Mouse (Mus musculus): ENCODE results near the gene Pik3cb. TPM values are rescaled to one million over a fixed set of nuclear protein-coding genes. Genes with fewer than 3 reads are reported as not detected.
A peak's percentile ranks its signal among the peaks of the same experiment; 100 is the strongest.

The Pik3cb gene
- polyA plus RNA-seq, 1 experiment from 2014 or later, result 1.8 TPM

DNA sequence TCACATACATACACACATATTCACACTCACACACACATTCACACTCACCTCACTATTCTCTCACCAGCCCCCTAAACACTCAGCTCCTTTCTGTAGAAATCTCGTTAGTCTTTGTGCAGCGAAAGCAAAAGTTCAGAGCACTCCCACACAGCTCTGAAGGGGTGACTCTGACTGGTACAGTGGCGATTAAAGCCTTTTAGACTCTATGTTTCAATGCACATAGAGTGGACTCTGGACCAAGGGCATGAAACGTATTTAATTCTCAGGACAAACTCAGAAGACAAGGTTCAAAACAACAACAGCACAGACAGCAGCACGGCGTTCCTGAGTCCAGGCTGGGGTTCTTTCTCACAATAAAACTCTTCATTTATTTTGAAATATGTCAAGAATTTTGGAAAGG is 122.7 kb downstream of the Pik3cb start:
- no peaks in the 10 kb centered on the region for H3K4me1 ChIP-seq (ENCODE audit: control insufficient read depth, low read depth, low read length)
- H3K4me2 ChIP-seq (ENCODE audit: low read depth, low read length), result no peak overlapping the region
- H3K4me3 ChIP-seq (ENCODE audit: low read depth, low read length), result no peak overlapping the region
- no peak for ATAC-seq (ENCODE audit: low read depth)
- no peaks in the 10 kb centered on the region for H3K9me3 ChIP-seq (replicated peaks; ENCODE audit: control insufficient read depth, low read length)
- no peak overlapping the region for H3K9ac ChIP-seq (ENCODE audit: low read depth, low read length)
- 68% methylated on average over 6 of the region's 6 CpGs for WGBS (ENCODE audit: insufficient replicate concordance)
- H3K36me3 ChIP-seq (ENCODE audit: control insufficient read depth, insufficient read depth), result no peaks in the 10 kb centered on the region
- no peaks in the 10 kb centered on the region for H3K27me3 ChIP-seq (ENCODE audit: control insufficient read depth, insufficient read depth, low read depth, low read length)
- H3K27ac ChIP-seq (ENCODE audit: low read length), result no peak overlapping the region

DNA sequence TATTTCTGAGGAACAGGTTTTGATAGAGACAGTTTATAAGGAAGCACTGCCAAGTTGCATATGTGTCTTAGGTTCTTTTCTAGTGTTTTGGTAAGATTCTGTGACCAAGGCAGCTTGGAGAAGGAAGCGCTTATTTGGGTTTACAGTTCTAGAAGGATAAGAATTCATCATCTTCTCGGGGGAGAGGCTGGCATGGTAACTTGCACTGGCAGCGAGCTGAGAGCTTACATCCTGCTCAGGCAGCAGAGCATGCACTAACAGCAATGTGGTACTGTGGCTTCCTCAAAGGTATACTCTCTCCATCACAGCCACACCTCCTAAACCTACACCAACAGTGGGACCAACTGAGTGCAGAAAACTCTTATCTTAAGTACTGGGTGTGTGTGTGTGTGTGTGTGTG is 123.7 kb downstream of the Pik3cb start:
- Histone ChIP-seq H3K9ac (ENCODE audit: low read depth, low read length) (no peak overlapping the region), H3K9me3 (replicated peaks; ENCODE audit: control insufficient read depth, low read length) (no peaks in the 10 kb centered on the region), H3K4me3 (ENCODE audit: low read depth, low read length) (no peak overlapping the region), H3K27ac (ENCODE audit: low read length) (no peak overlapping the region), H3K27me3 (ENCODE audit: control insufficient read depth, insufficient read depth, low read depth, low read length) (no peaks in the 10 kb centered on the region), H3K4me1 (ENCODE audit: control insufficient read depth, low read depth, low read length) (no peaks in the 10 kb centered on the region), H3K4me2 (ENCODE audit: low read depth, low read length) (no peak overlapping the region), H3K36me3 (ENCODE audit: control insufficient read depth, insufficient read depth) (no peaks in the 10 kb centered on the region)
- WGBS (ENCODE audit: insufficient replicate concordance), result 41% methylated on average over 3 of the region's 3 CpGs
- ATAC-seq (ENCODE audit: low read depth), result no peak

DNA sequence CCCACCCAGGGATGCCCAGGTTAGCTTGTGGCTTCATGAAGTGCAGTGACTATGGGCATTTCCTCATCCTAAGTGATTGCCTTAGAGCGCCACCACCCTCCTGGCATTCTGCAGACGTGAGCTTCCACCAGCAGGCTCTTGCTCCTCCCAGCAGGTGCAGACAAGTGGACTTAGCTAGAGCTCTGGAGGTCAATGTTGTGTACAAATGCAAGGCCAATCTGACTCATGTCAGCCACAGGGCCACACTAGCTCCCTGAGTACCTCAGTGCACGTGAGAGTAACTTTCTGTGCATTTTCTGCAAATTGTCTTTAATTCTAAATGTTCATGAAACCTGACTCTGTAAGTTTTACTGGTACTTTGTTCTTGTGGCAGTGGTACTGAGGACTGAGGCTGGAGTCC is 124.1 kb downstream of the Pik3cb start:
- H3K9ac ChIP-seq (ENCODE audit: low read depth, low read length), result no peak overlapping the region

DNA sequence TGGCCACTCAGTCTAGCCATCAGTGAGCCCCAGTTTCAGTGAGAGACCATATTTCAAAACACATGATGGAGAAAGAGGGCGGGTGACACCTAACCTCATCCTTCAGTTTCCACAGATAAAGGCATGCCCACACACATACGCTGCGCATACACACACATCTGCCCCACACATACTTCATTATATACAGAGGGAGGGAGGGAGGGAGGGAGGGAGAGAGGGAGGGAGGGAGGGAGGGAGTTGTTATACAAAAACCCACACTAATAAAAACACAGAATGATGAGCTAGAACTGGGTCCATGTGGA is 130.6 kb downstream of the Pik3cb start:
- Histone ChIP-seq H3K27ac (ENCODE audit: low read length) (no peak overlapping the region), H3K4me3 (ENCODE audit: low read depth, low read length) (no peak overlapping the region)

More for the DNA sequence above, 124.1 kb downstream of the Pik3cb start:
- Histone ChIP-seq H3K4me2 (ENCODE audit: low read depth, low read length) (no peak overlapping the region), H3K4me3 (ENCODE audit: low read depth, low read length) (no peak overlapping the region), H3K27ac (ENCODE audit: low read length) (no peak overlapping the region), H3K27me3 (ENCODE audit: control insufficient read depth, insufficient read depth, low read depth, low read length) (no peaks in the 10 kb centered on the region), H3K4me1 (ENCODE audit: control insufficient read depth, low read depth, low read length) (no peaks in the 10 kb centered on the region), H3K36me3 (ENCODE audit: control insufficient read depth, insufficient read depth) (no peaks in the 10 kb centered on the region), H3K9me3 (replicated peaks; ENCODE audit: control insufficient read depth, low read length) (no peaks in the 10 kb centered on the region)
- no peak for ATAC-seq (ENCODE audit: low read depth)
- WGBS (ENCODE audit: insufficient replicate concordance), result 46% methylated on average over 3 of the region's 3 CpGs

DNA sequence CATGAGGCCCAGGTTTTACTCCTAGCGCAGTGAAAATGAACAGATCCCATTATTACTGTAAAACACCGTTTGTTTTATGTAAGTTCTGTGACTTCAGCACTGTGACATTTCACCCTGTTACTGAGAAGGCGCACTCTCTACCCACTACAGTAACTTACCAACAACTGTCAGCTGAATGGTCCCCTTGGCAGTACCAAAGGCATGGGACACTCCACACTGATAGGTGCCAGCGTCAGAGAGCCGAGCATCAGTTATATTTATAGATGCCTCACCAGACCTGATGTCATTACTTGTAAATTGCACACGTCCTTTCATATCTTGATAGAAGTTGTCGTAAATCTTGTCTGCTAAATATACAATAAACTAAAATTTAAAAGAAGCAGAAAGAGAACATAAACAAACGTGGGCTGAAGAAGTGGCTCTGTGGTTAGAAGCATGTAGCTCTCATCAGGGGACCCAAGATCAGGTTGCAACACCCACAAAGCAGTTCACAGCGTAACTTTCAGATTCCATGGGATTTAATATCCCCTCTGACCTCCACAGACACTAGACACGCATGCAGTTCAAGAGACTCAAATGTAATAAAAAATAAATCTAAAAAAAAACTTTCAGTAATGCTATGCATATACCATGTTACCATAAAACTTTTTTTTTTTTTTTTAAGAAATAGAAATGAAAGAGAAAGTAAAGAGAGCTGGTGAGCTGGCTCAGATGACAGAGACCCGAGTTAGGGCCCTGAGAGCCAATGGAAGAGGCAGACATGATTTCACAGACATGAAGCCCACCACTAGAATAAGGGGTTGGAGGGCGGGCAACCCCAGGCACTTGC is 131.1 kb downstream of the Pik3cb start:
- Histone ChIP-seq H3K4me2 (ENCODE audit: low read depth, low read length) (no peak overlapping the region), H3K9me3 (replicated peaks; ENCODE audit: control insufficient read depth, low read length) (no peaks in the 10 kb centered on the region), H3K27ac (ENCODE audit: low read length) (no peak overlapping the region), H3K4me3 (ENCODE audit: low read depth, low read length) (no peak overlapping the region), H3K9ac (ENCODE audit: low read depth, low read length) (no peak overlapping the region), H3K36me3 (ENCODE audit: control insufficient read depth, insufficient read depth) (no peaks in the 10 kb centered on the region), H3K4me1 (ENCODE audit: control insufficient read depth, low read depth, low read length) (no peaks in the 10 kb centered on the region), H3K27me3 (ENCODE audit: control insufficient read depth, insufficient read depth, low read depth, low read length) (no peaks in the 10 kb centered on the region)
- WGBS (ENCODE audit: insufficient replicate concordance), result 56% methylated on average over 12 of the region's 12 CpGs
- no peak for ATAC-seq (ENCODE audit: low read depth)

More for the DNA sequence above, 130.6 kb downstream of the Pik3cb start:
- Histone ChIP-seq H3K9me3 (replicated peaks; ENCODE audit: control insufficient read depth, low read length) (no peaks in the 10 kb centered on the region), H3K9ac (ENCODE audit: low read depth, low read length) (no peak overlapping the region), H3K4me1 (ENCODE audit: control insufficient read depth, low read depth, low read length) (no peaks in the 10 kb centered on the region), H3K36me3 (ENCODE audit: control insufficient read depth, insufficient read depth) (no peaks in the 10 kb centered on the region), H3K4me2 (ENCODE audit: low read depth, low read length) (no peak overlapping the region), H3K27me3 (ENCODE audit: control insufficient read depth, insufficient read depth, low read depth, low read length) (no peaks in the 10 kb centered on the region)
- no peak for ATAC-seq (ENCODE audit: low read depth)
- 44% methylated on average over 3 of the region's 3 CpGs for WGBS (ENCODE audit: insufficient replicate concordance)

DNA sequence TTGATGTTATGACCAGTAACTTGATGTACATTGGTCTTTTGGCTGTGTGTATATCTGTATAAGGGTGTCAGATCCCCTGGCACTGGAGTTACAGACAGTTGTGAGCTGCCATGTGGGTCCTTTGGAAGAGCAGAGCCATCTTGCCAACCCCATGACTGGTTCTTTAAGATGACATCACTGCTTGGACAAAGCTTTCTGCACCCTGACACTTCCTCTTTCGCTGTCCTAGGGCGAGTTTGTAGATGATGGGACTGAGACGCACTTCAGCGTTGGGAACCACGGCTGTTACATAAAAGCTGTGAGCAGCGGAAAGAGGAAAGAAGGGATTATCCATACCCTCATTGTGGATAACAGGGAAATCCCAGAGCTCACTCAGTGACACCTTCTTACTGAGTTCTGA is 139.1 kb downstream of the Pik3cb start:
- Histone ChIP-seq H3K4me3 (ENCODE audit: low read depth, low read length) (no peak overlapping the region), H3K36me3 (ENCODE audit: control insufficient read depth, insufficient read depth) (no peaks in the 10 kb centered on the region), H3K27me3 (ENCODE audit: control insufficient read depth, insufficient read depth, low read depth, low read length) (no peaks in the 10 kb centered on the region), H3K4me2 (ENCODE audit: low read depth, low read length) (no peak overlapping the region), H3K27ac (ENCODE audit: low read length) (no peak overlapping the region), H3K9me3 (replicated peaks; ENCODE audit: control insufficient read depth, low read length) (no peaks in the 10 kb centered on the region), H3K9ac (ENCODE audit: low read depth, low read length) (no peak overlapping the region), H3K4me1 (ENCODE audit: control insufficient read depth, low read depth, low read length) (no peaks in the 10 kb centered on the region)
- 61% methylated on average over 6 of the region's 6 CpGs for WGBS (ENCODE audit: insufficient replicate concordance)
- ATAC-seq (ENCODE audit: low read depth), result no peak

DNA sequence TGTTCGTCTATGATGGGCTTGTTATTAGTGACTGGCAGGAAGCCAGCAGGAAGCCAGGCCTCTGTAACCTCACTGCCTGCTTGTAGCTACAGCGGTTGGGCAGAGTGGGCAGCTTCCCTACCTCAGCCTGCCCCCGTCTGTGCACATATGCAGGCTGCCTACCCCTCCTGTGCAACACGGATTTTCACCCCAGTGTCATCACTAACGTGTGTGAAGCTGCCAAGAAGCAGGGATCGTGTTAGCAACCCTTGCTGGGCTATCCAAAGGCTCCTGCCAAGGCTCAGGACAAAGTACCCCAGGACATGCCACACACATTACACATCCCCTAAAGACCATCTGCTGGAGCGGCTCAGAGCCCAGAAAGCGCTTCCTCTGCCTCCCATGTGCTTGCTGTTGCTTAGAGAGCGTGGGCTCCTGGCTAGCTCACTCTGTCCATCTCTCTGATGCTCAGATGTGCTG is 140.5 kb downstream of the Pik3cb start:
- Histone ChIP-seq H3K9ac (ENCODE audit: low read depth, low read length) (no peak overlapping the region), H3K36me3 (ENCODE audit: control insufficient read depth, insufficient read depth) (no peaks in the 10 kb centered on the region), H3K27me3 (ENCODE audit: control insufficient read depth, insufficient read depth, low read depth, low read length) (no peaks in the 10 kb centered on the region), H3K9me3 (replicated peaks; ENCODE audit: control insufficient read depth, low read length) (no peaks in the 10 kb centered on the region), H3K4me1 (ENCODE audit: control insufficient read depth, low read depth, low read length) (no peaks in the 10 kb centered on the region), H3K4me3 (ENCODE audit: low read depth, low read length) (no peak overlapping the region), H3K27ac (ENCODE audit: low read length) (no peak overlapping the region), H3K4me2 (ENCODE audit: low read depth, low read length) (no peak overlapping the region)
- 41% methylated on average over 9 of the region's 9 CpGs for WGBS (ENCODE audit: insufficient replicate concordance)
- ATAC-seq (ENCODE audit: low read depth), result no peak

DNA sequence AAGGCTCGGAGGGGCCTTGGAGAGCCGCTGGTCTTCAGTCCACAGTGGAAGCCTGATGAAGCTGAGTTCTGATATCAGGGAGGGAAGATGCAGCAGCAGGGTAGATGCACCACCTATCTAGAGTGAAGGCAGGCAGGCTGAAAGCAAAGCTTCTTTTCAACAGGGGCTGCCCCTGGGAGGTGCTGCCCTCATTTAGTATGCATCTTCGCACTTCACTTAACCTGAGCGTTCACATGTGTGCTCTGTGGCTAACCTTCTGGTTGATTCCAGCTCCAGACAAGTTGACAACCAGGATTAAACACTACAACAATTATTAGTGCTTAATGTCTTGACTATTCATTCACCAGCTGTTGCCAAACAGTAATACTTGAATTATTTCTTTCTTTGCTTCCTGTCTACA is 146.3 kb downstream of the Pik3cb start:
- ATAC-seq (ENCODE audit: low read depth), result no peak

DNA sequence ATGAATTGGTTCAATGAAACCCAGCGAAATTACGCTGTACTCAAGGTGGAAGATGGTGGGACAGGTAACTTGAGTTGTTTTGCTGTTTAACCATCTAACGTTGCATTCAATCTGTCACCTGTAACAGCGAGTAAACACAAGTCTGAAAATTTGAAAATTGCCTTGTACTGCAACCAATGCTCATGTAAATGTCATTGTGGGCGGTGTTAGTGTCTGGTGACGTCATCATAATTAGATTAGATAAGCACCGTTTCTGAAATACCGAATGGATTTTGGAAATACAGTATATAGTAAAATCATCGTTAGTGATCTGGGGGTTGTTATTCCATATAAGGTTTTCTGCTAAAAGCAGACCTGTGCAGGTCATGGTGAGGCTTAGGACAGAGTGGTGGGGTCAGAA is 153.3 kb downstream of the Pik3cb start:
- ATAC-seq (ENCODE audit: low read depth), result no peak
- Histone ChIP-seq H3K9me3 (replicated peaks; ENCODE audit: control insufficient read depth, low read length) (no peaks in the 10 kb centered on the region), H3K9ac (ENCODE audit: low read depth, low read length) (no peak overlapping the region), H3K4me1 (ENCODE audit: control insufficient read depth, low read depth, low read length) (peaks cover 8% of the 10 kb centered on the region), H3K4me2 (ENCODE audit: low read depth, low read length) (peak overlapping the region; percentile 98), H3K4me3 (ENCODE audit: low read depth, low read length) (peak overlapping the region; percentile 73), H3K36me3 (ENCODE audit: control insufficient read depth, insufficient read depth) (no peaks in the 10 kb centered on the region), H3K27ac (ENCODE audit: low read length) (no peak overlapping the region), H3K27me3 (ENCODE audit: control insufficient read depth, insufficient read depth, low read depth, low read length) (peaks cover 13% of the 10 kb centered on the region)
- WGBS (ENCODE audit: insufficient replicate concordance), result 34% methylated on average over 9 of the region's 9 CpGs

More for the DNA sequence above, 146.3 kb downstream of the Pik3cb start:
- no peak overlapping the region for H3K4me3 ChIP-seq (ENCODE audit: low read depth, low read length)
- H3K4me2 ChIP-seq (ENCODE audit: low read depth, low read length), result no peak overlapping the region
- 77% methylated on average over 4 of the region's 4 CpGs for WGBS (ENCODE audit: insufficient replicate concordance)
- H3K36me3 ChIP-seq (ENCODE audit: control insufficient read depth, insufficient read depth), result no peaks in the 10 kb centered on the region
- no peak overlapping the region for H3K9ac ChIP-seq (ENCODE audit: low read depth, low read length)
- no peak overlapping the region for H3K27ac ChIP-seq (ENCODE audit: low read length)
- no peaks in the 10 kb centered on the region for H3K27me3 ChIP-seq (ENCODE audit: control insufficient read depth, insufficient read depth, low read depth, low read length)
- H3K9me3 ChIP-seq (replicated peaks; ENCODE audit: control insufficient read depth, low read length), result no peaks in the 10 kb centered on the region
- no peaks in the 10 kb centered on the region for H3K4me1 ChIP-seq (ENCODE audit: control insufficient read depth, low read depth, low read length)

Measured in liver, embryonic 16.5 days (tissue).